Mouse (Mus musculus) frontal cortex, postnatal 36 days (tissue): Measurements from ENCODE around the gene Nnmt.

Experiments used
- DNase-seq, 2 experiments: peaks; one replicate each; pipeline ENCODE4 v3.0.0; 2022; ENCODE audit warnings: low spot score in 2 of 2

Nnmt gene

DNA sequence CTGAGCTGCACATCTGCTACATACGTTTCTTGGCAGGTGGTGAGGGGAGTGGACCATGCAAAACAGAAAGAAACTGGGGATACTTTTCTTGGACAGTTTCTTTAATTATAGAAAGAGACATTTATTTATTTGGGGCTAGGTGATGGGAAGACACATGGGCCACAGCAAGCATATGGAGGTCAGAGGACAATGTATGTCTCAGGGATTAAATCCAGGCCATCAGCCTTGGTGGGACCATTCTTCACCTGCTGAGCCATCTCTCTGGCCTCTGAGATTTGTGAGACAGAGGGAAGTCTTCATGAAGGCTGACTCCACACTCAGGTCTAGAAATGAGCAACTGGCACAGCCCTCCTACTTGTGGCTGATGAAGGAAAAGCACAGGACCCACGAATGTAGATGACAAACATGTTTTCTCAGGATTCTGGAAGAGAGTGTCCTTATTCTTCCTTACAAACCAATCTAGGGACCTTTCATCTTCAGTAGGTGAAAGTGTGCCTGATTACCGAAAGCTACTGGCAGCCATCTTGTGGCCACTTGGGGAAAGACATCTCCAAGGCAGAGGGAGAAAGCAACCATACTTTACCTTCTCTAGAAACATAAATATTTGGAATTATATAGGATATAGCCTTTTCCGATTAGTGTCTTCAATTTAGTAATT is 45.3 kb downstream of the Nnmt start:
- DNase-seq: peak; percentile 56 to 63

DNA sequence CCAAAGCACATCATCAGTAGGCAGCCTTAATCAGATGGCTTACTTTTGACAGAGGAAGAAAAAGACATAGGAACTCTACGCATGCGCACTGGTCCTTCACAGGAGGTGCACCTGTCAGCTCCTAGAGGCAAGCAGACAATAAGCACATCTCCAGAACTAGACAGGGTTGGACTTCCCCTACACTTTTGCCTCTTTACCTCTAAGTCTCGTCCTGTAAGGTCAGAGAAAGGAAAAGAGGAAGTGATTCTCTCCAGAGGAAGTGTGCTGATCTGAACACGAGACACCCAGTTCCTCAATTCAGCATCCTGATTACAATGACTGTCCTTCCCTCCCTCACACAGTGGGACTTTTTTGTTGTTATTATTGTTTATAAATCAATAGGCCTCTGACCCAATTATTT is 46.3 kb downstream of the Nnmt start:
- DNase-seq: no peak

- DNase-seq: no peak
Observed at GRCm38 (mm10) chr9:48549056-48549455, 55.9 kb downstream of the Nnmt start.

DNA sequence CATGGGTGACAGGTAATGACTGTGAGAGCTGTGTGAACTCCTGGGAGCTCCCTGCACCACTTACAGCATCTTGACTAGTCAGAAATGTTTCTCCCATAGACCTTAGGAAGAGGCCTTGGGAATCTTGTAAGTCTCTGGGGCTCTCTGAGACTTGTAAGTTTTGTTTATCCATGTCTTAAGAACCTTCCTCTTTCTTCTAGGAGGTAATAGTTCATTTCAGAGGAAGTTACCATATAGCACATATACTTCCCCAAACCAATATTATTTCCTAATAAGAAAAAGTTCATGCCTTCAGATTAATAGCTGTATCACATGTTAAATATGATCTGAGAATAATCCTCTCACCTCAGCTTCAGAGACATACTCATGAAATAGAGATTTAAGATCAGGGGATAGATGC is 57.7 kb downstream of the Nnmt start:
- DNase-seq: no peak
